Mouse (Mus musculus) C2C12 (cell line): ENCODE measurements at regions not wholly inside any gene's neighbourhood (a gene's known extent, or its start where the extent isn't known, plus 50 kb on each side); places are given as distances from the start of the nearest gene placed in this dataset.

Experiments used
- CEBPB ChIP-seq: IDR thresholded peaks from one replicate; pipeline ENCODE4 v1.6.1; 2011; ENCODE audit warnings: low read depth, mild to moderate bottlenecking, control low read depth, moderate library complexity
- CTCF ChIP-seq: IDR thresholded peaks from one replicate; pipeline ENCODE4 v1.5.1; 2011; ENCODE audit not compliant: control insufficient read depth, insufficient read depth, insufficient read length
- MAX ChIP-seq: IDR thresholded peaks from one replicate; pipeline ENCODE4 v1.6.1; 2011; ENCODE audit warnings: mild to moderate bottlenecking, control low read depth
- MYOD1 ChIP-seq: IDR thresholded peaks from one replicate; pipeline ENCODE4 v1.6.1; 2011; ENCODE audit warnings: low read depth; ENCODE audit not compliant: control insufficient read depth, insufficient read length
- MYOG ChIP-seq: IDR thresholded peaks from one replicate; pipeline ENCODE4 v1.6.1; 2011; ENCODE audit not compliant: control insufficient read depth, insufficient read length; ENCODE audit errors: extremely low read depth
- USF1 ChIP-seq: IDR thresholded peaks from one replicate; pipeline ENCODE4 v1.6.1; 2011; ENCODE audit warnings: low read depth, mild to moderate bottlenecking, control low read depth, moderate library complexity

- TF ChIP-seq CTCF (no peak), USF1 (no peak), MYOD1 (no peak), MYOG (no peak), MAX (no peak), CEBPB (no peak)
These were observed 320.5 kb upstream of the Slc30a5 start for GRCm38 (mm10) chr13:101153760-101154159.
